Mouse (Mus musculus) skeletal muscle tissue, adult 2 months (tissue): ENCODE results near the gene Cdc25b.

Experiments
- DNase-seq: peaks from one replicate; pipeline ENCODE4 v3.0.0-alpha.2; 2012; ENCODE audit warnings: low read depth, low spot score

The Cdc25b gene

GRCm38 (mm10) chr2:131190344-131191004 lies 3.7 kb downstream of the Cdc25b start:
- DNase-seq = no peak

- no peak for DNase-seq
These were observed 4.2 kb downstream of the Cdc25b start for GRCm38 (mm10) chr2:131191005-131191390.

- no peak for DNase-seq
These were observed 10.0 kb downstream of the Cdc25b start for GRCm38 (mm10) chr2:131196606-131197316.

- no peak for DNase-seq
These were observed 14.0 kb downstream of the Cdc25b start for GRCm38 (mm10) chr2:131200710-131201109.

- DNase-seq = no peak
These were observed 14.5 kb downstream of the Cdc25b start for GRCm38 (mm10) chr2:131201262-131201661.

- no peak for DNase-seq
These were observed 17.2 kb downstream of the Cdc25b start for GRCm38 (mm10) chr2:131203816-131204409.

- peak; percentile 99 for DNase-seq
These were observed 17.7 kb downstream of the Cdc25b start for GRCm38 (mm10) chr2:131204410-131204981.

GRCm38 (mm10) chr2:131205521-131206182 lies 18.9 kb downstream of the Cdc25b start:
- DNase-seq = no peak

- DNase-seq = no peak
These were observed 20.0 kb downstream of the Cdc25b start, which contains the start of gene Ap5s1 for GRCm38 (mm10) chr2:131206778-131207177. Gene Ap5s1, plus strand, starts transcription at chr2:131207078.

- no peak for DNase-seq
These were observed 21.6 kb downstream of the Cdc25b start for GRCm38 (mm10) chr2:131208356-131208755.

- no peak for DNase-seq
These were observed 22.5 kb downstream of the Cdc25b start for GRCm38 (mm10) chr2:131209125-131209795.

- peak; percentile 96 for DNase-seq
These were observed 23.4 kb downstream of the Cdc25b start for GRCm38 (mm10) chr2:131209969-131210792.

- DNase-seq = no peak
These were observed 24.4 kb downstream of the Cdc25b start for GRCm38 (mm10) chr2:131211026-131211615.

- DNase-seq = no peak
These were observed 27.0 kb downstream of the Cdc25b start for GRCm38 (mm10) chr2:131213773-131214172.

- peak; percentile 70 for DNase-seq
These were observed 29.5 kb downstream of the Cdc25b start for GRCm38 (mm10) chr2:131215941-131216858.

- DNase-seq = no peak
These were observed 33.3 kb downstream of the Cdc25b start for GRCm38 (mm10) chr2:131220030-131220429.

- DNase-seq = no peak
These were observed 35.2 kb downstream of the Cdc25b start for GRCm38 (mm10) chr2:131221853-131222515.

- no peak for DNase-seq
These were observed 35.8 kb downstream of the Cdc25b start for GRCm38 (mm10) chr2:131222562-131222961.
